Mouse (Mus musculus): ENCODE results near the gene Rsbn1l. TPM values are rescaled to one million over a fixed set of nuclear protein-coding genes. Genes with fewer than 3 reads are reported as not detected.

The Rsbn1l gene
- polyA plus RNA-seq, 1 experiment, result 36.7 TPM

DNA sequence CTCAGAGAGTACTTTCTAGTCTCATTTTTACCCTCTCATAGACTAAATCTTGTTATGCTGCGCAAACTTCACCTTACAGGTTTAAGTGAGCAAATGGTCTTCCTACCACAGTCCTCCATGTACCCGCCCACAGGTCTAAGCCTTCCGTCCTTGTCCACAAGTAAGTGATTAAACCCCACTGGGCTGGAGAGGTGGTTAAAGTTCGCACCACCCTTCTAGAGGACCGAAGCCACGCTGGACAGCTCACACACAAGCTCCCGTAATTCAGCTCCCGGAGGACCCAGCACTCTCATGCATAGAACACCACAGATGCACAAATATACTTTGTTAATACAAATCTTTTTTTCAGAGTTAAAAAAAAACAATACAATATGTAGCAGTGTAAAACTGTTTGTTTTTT is 30.1 kb upstream of the Rsbn1l start:
- Histone ChIP-seq H3K9ac (ENCODE audit: low read depth, poor library complexity, severe bottlenecking) (no peak overlapping the region), H3K4me3 (ENCODE audit: low read depth, low read length) (no peak overlapping the region), H3K36me3 (ENCODE audit: control insufficient read depth, insufficient read depth, low read length, poor library complexity, severe bottlenecking) (peaks cover 2% of the 10 kb centered on the region; the same call in 1 of the 2 replicates), H3K4me1 (ENCODE audit: control insufficient read depth, insufficient read depth, low read length) (no peaks in the 10 kb centered on the region), H3K9me3 (replicated peaks; ENCODE audit: control insufficient read depth, insufficient read depth, low read length, poor library complexity, severe bottlenecking) (no peaks in the 10 kb centered on the region), H3K27ac (ENCODE audit: insufficient read depth, low read length) (no peak overlapping the region), H3K27me3 (ENCODE audit: control insufficient read depth, insufficient read depth, low read length, poor library complexity, severe bottlenecking) (no peaks in the 10 kb centered on the region)
- no peak for TF ChIP-seq POLR2A (IDR thresholded peaks at IDR 0.05; ENCODE audit: insufficient read depth, low read length)
- TF ChIP-seq EP300 (IDR thresholded peaks at IDR 0.05; ENCODE audit: insufficient read depth, low read depth, low read length), result no peak
- no peak for TF ChIP-seq CTCF (IDR thresholded peaks at IDR 0.05; ENCODE audit: low read depth, low read length)

GRCm38 (mm10) chr5:20983505-20983904 is 27.3 kb upstream of the Rsbn1l start:
- Histone ChIP-seq H3K9me3 (replicated peaks; ENCODE audit: control insufficient read depth, insufficient read depth, low read length, poor library complexity, severe bottlenecking) (no peaks in the 10 kb centered on the region), H3K36me3 (ENCODE audit: control insufficient read depth, insufficient read depth, low read length, poor library complexity, severe bottlenecking) (no peaks in the 10 kb centered on the region; the same call in 1 of the 2 replicates), H3K4me3 (ENCODE audit: low read depth, low read length) (no peak overlapping the region), H3K27ac (ENCODE audit: insufficient read depth, low read length) (no peak overlapping the region), H3K27me3 (ENCODE audit: control insufficient read depth, insufficient read depth, low read length, poor library complexity, severe bottlenecking) (no peaks in the 10 kb centered on the region), H3K9ac (ENCODE audit: low read depth, poor library complexity, severe bottlenecking) (no peak overlapping the region), H3K4me1 (ENCODE audit: control insufficient read depth, insufficient read depth, low read length) (no peaks in the 10 kb centered on the region)
- TF ChIP-seq POLR2A (IDR thresholded peaks at IDR 0.05; ENCODE audit: insufficient read depth, low read length), result no peak
- TF ChIP-seq CTCF (IDR thresholded peaks at IDR 0.05; ENCODE audit: low read depth, low read length), result no peak
- TF ChIP-seq EP300 (IDR thresholded peaks at IDR 0.05; ENCODE audit: insufficient read depth, low read depth, low read length), result no peak

DNA sequence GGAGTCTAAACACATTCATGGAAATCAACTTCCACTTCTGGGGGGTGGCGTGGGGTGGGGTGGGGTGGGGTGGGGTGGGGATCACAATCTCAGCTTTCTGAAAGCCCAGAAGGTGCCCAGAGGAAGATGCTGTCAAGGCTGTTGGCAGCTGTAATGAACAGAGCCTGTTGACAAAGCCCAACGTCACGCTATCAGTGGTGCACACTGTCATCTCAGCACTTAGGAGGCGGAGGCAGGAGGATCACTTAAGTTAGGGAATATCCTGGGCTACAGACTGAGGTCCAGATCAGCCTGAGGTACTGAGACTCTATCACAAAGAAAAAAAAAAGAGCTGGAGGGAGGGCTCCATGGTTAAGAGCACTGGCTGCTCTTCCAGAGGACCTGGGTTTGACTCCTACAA is 18.5 kb upstream of the Rsbn1l start:
- H3K4me3 ChIP-seq (ENCODE audit: low read depth, low read length), result no peak overlapping the region
- no peak overlapping the region for H3K27ac ChIP-seq (ENCODE audit: insufficient read depth, low read length)
- H3K9ac ChIP-seq (ENCODE audit: low read depth, poor library complexity, severe bottlenecking), result no peak overlapping the region
- H3K9me3 ChIP-seq (replicated peaks; ENCODE audit: control insufficient read depth, insufficient read depth, low read length, poor library complexity, severe bottlenecking), result no peaks in the 10 kb centered on the region
- peaks cover 7% of the 10 kb centered on the region for H3K4me1 ChIP-seq (ENCODE audit: control insufficient read depth, insufficient read depth, low read length)
- H3K36me3 ChIP-seq (ENCODE audit: control insufficient read depth, insufficient read depth, low read length, poor library complexity, severe bottlenecking), result no peaks in the 10 kb centered on the region
- no peaks in the 10 kb centered on the region for H3K27me3 ChIP-seq (ENCODE audit: control insufficient read depth, insufficient read depth, low read length, poor library complexity, severe bottlenecking)
- no peak for TF ChIP-seq EP300 (IDR thresholded peaks at IDR 0.05; ENCODE audit: insufficient read depth, low read depth, low read length)
- no peak for TF ChIP-seq POLR2A (IDR thresholded peaks at IDR 0.05; ENCODE audit: insufficient read depth, low read length)
- no peak for TF ChIP-seq CTCF (IDR thresholded peaks at IDR 0.05; ENCODE audit: low read depth, low read length)

GRCm38 (mm10) chr5:20973999-20974398 is 17.8 kb upstream of the Rsbn1l start:
- Histone ChIP-seq H3K9ac (ENCODE audit: low read depth, poor library complexity, severe bottlenecking) (no peak overlapping the region), H3K4me3 (ENCODE audit: low read depth, low read length) (no peak overlapping the region), H3K27me3 (ENCODE audit: control insufficient read depth, insufficient read depth, low read length, poor library complexity, severe bottlenecking) (no peaks in the 10 kb centered on the region), H3K4me1 (ENCODE audit: control insufficient read depth, insufficient read depth, low read length) (peaks cover 7% of the 10 kb centered on the region), H3K36me3 (ENCODE audit: control insufficient read depth, insufficient read depth, low read length, poor library complexity, severe bottlenecking) (no peaks in the 10 kb centered on the region), H3K27ac (ENCODE audit: insufficient read depth, low read length) (no peak overlapping the region), H3K9me3 (replicated peaks; ENCODE audit: control insufficient read depth, insufficient read depth, low read length, poor library complexity, severe bottlenecking) (no peaks in the 10 kb centered on the region)
- TF ChIP-seq POLR2A (IDR thresholded peaks at IDR 0.05; ENCODE audit: insufficient read depth, low read length), result no peak
- TF ChIP-seq EP300 (IDR thresholded peaks at IDR 0.05; ENCODE audit: insufficient read depth, low read depth, low read length), result peak; percentile 96

GRCm38 (mm10) chr5:20973069-20973468 is 16.9 kb upstream of the Rsbn1l start:
- no peak overlapping the region for H3K9ac ChIP-seq (ENCODE audit: low read depth, poor library complexity, severe bottlenecking)
- TF ChIP-seq EP300 (IDR thresholded peaks at IDR 0.05; ENCODE audit: insufficient read depth, low read depth, low read length), result no peak
- no peak for TF ChIP-seq POLR2A (IDR thresholded peaks at IDR 0.05; ENCODE audit: insufficient read depth, low read length)
- TF ChIP-seq CTCF (IDR thresholded peaks at IDR 0.05; ENCODE audit: low read depth, low read length), result no peak
- H3K27me3 ChIP-seq (ENCODE audit: control insufficient read depth, insufficient read depth, low read length, poor library complexity, severe bottlenecking), result no peaks in the 10 kb centered on the region
- no peaks in the 10 kb centered on the region for H3K9me3 ChIP-seq (replicated peaks; ENCODE audit: control insufficient read depth, insufficient read depth, low read length, poor library complexity, severe bottlenecking)
- peaks cover 7% of the 10 kb centered on the region for H3K4me1 ChIP-seq (ENCODE audit: control insufficient read depth, insufficient read depth, low read length)
- H3K36me3 ChIP-seq (ENCODE audit: control insufficient read depth, insufficient read depth, low read length, poor library complexity, severe bottlenecking), result no peaks in the 10 kb centered on the region
- no peak overlapping the region for H3K4me3 ChIP-seq (ENCODE audit: low read depth, low read length)
- H3K27ac ChIP-seq (ENCODE audit: insufficient read depth, low read length), result no peak overlapping the region

DNA sequence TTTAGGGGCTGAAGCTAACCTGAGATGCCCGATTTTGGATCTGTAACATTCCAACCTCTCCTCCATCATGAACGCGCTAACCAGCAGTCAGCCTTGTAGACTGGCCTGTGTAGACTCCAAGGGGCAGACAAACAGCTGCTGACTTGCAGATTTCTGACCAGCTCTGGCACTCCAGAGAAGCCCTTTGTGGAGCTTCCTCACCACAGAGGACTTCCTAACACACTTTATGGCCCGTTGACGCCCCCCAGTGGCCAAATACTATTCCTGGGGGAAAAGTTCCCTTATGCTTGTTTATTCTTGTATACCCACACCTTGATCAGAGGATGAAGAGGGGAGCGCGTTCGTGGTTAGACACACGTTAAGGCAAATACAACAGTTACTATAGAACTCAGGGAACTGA is 12.8 kb upstream of the Rsbn1l start:
- peak overlapping the region; percentile 59 for H3K27ac ChIP-seq (ENCODE audit: insufficient read depth, low read length)
- H3K27me3 ChIP-seq (ENCODE audit: control insufficient read depth, insufficient read depth, low read length, poor library complexity, severe bottlenecking), result no peaks in the 10 kb centered on the region
- H3K4me3 ChIP-seq (ENCODE audit: low read depth, low read length), result peak overlapping the region; percentile 17
- TF ChIP-seq EP300 (IDR thresholded peaks at IDR 0.05; ENCODE audit: insufficient read depth, low read depth, low read length) (no peak), CTCF (IDR thresholded peaks at IDR 0.05; ENCODE audit: low read depth, low read length) (peak; percentile 56), POLR2A (IDR thresholded peaks at IDR 0.05; ENCODE audit: insufficient read depth, low read length) (no peak)
- no peak overlapping the region for H3K9ac ChIP-seq (ENCODE audit: low read depth, poor library complexity, severe bottlenecking)
- H3K9me3 ChIP-seq (replicated peaks; ENCODE audit: control insufficient read depth, insufficient read depth, low read length, poor library complexity, severe bottlenecking), result no peaks in the 10 kb centered on the region
- H3K4me1 ChIP-seq (ENCODE audit: control insufficient read depth, insufficient read depth, low read length), result peaks cover 4% of the 10 kb centered on the region
- no peaks in the 10 kb centered on the region for H3K36me3 ChIP-seq (ENCODE audit: control insufficient read depth, insufficient read depth, low read length, poor library complexity, severe bottlenecking)

Data from ES-Bruce4 (cell line).